Mouse (Mus musculus): ENCODE measurements at regions not wholly inside any gene's neighbourhood (a gene's known extent, or its start where the extent isn't known, plus 50 kb on each side); places are given as distances from the start of the nearest gene placed in this dataset.
A peak's percentile ranks its signal among the peaks of the same experiment; 100 is the strongest.

DNA sequence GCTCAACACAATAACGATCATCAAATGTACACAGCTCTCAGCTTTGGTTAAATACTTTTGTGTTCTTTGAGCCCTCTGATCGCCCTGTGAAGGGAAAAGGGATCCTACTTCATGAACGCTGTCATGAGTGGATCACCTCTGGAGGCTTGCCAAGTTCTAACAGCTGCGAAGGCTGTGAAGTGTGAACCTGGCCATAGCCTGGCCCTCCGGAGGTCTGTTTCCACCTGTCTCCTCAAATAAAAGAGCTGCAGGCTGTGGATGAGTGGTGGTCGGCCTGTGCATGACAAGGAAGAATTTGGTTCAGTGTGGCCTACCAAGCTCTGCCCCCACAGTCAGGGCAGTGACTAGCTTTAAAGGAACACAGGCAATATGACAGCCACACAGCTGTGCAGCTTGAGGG is 122.0 kb downstream of the Gm12728 start:
- DNase-seq (ENCODE audit: low spot score in 2 of 2), result no peak

DNA sequence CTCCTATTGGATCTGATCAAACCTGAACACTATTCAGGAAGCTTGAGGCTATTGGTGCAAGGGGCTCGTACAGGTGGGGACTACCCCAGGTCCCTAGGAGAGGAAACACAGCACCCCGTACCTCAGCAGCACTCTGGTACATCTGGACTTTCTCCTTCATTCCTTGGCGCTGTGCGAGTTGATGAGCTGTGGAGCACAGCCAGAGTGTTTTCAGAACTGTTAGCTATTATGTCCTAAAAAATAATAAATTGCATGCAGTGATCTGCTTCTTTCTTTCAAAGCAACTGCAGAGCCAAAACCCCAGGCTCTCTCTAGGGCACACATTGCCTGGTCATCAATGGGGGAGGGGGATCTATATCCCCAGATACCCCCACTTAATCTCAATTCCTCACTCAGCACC is 122.6 kb downstream of the Gm12728 start:
- no peak for DNase-seq (ENCODE audit: low spot score in 2 of 2)

DNA sequence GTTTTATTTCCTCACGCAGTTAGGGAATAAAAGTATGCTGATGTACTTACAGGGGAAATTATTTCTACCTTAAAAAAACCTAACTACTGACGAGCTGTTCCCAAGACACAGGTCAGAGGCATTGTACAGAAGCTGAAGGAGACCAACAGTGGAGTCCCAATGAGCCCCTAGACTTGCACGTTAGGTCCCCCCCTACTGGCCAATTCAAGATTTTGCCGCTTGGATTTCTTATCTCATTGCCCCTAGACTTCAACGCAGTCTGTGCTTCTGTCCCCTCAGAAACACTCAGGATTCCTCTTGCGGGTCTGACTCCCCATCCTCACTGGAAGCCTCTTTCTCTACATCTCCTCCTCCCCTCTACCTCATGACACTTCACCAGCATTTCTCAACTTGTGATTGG is 125.3 kb downstream of the Gm12728 start:
- DNase-seq (ENCODE audit: low spot score in 2 of 2), result peak in 1 of 2 experiments; percentile 28

DNA sequence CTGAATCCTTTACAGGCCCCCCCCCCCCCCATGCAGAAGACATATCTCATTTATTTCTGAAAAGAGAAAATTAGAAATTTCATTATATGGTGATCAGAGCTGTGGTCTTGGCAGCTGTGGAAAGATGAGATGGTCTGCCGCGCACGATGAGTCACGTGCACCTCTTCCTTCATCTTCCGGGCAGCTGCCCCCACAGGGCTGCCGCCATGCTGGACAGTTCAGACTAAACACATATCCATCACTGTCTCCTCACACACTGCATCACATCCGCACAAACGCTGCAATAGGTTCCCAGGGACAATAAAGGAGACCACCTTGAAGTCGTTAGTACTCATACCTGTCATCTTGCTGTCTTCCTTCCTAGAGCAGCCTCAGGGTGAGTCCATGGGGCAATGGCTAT is 126.6 kb downstream of the Gm12728 start:
- no peak for DNase-seq (ENCODE audit: low spot score in 2 of 2)

DNA sequence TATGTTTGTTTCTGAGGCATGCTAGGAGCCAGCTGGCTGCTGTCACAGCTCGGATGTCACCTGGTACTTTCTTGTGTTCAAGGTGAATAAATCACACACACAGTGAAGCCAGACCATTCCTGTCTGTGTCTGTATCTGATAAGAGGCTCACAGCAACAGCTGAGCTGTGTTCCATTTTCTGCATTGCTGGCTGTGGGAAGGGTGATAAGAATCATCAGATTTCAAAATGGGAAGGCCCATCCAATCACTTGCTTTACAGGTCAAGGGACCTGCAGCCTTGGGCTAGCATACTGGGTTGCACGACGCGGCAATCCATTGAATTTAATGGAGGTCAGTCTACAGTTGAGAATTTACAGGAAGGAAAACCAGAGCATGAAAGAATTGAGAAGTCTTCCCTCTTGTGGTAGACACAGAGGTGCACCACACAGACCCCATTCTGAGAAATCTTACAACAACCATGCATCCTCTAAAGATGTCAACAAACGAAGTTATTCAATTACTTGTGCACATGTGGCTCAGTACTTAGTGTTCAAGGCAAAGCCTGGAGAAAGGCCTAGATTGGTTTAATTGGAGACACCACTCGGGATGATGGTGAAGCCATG is 135.2 kb downstream of the Gm12728 start:
- no peak for DNase-seq (ENCODE audit: low spot score in 2 of 2)

DNA sequence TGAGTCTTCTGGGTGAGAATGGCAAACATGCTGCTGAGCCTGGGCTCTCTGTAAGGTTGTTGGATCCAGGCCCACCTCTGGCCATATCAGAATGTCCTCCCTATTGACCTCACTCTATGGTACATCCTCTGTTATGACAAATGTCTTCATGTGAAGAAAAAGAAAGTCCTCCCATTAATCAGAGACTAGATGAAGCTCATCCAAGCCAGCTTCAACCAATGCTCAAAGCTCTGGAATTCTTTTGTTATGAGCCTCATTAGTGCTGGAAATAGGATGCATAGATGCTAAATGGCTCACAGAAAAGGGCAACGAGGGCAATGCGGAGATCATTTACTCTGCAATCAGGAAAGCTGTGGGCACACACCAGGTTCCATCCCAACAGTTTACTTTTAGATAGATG is 135.8 kb downstream of the Gm12728 start:
- DNase-seq (ENCODE audit: low spot score in 2 of 2), result no peak

DNA sequence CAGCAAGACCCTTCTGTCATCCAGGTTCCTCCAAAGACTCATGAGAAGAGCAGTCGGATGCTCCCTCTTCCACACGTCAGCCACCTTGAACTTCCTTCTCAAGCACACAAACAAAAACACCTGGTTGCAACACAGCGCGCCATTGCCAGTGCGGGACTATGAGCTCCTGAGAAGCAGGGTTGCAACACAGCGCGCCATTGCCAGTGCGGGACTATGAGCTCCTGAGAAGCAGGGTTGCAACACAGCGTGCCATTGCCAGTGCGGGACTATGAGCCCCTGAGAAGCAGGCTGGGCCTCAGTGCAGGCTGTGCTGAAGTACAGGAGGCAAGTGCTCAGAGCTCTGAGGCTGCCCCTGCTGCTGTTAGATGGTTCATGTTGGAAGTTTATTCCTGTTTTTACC is 140.0 kb downstream of the Gm12728 start:
- no peak for DNase-seq (ENCODE audit: low spot score in 2 of 2)

DNA sequence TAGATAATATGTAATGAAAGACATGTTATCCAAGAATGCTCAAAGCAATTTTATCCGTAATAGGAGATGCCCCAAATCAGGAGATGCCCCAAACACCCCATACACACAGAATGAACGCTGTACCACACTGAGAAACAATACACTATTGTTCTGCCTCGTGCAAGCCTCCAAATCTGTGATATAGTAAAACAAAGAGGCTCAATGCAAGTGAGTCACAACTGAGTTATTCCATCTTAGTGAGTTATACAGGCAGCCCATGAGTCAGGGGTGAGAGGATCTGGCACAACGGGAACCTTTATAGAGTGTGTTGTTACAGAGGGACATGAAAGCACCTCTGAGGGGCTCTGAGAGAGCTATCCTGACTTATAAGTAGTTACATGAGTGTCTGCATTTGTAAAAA is 145.3 kb downstream of the Gm12728 start:
- DNase-seq (ENCODE audit: low spot score in 2 of 2), result no peak

DNA sequence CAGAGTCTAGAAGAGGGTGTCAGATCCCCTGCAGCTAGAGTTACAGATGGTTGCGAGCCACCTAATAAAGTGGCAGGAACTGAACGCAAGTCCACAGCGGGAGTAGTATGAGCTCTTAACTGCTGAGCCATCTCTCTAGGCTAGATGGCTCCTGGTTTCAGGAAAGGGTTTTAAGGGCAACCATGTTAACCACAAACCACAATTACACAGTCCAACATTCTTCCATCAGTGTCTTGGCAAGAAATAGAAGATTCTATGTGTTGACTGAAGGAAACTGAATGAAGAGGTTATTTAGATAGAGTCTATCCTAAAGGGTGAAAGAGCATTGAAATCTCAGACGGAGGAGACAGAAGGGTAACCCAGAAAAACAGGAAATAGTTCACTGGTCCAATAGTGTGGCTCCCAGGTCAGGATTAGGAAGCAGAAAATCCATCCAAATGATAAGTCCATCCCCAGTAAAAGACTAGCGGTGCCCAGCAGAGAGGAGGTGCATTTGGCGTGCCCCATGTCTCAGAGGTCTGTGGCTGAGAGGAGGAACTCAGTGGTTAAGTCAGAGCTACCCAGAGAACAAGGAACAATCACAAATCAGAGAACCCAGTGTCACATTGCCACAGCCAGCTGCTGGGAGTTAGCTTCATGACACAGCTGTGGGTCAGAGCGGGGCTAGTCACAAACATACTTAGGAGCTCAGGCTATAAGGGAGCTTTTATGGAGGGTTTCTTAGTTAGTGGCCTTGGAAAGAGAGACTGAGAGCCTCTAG is 147.3 kb downstream of the Gm12728 start:
- DNase-seq (ENCODE audit: low spot score in 2 of 2), result no peak

DNA sequence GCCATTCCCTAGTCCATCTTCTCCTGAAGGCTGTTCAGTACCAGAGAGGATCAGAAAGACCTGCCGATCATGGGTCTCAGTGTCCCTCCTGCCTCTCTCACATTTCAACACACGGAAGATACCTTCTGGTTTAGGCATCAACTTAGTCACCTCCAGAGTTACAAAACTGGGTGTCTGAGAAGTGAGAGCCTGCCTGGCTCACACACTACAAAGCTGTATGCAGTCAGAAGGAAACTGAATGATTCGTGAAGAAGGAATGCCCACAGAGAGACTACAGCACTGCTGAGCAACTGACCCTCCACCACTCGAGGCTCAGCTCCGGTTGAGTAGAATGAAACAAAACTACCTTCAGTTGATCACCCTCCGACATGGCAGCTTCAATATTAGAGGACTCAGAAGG is 147.9 kb downstream of the Gm12728 start:
- DNase-seq (ENCODE audit: low spot score in 2 of 2), result no peak

DNA sequence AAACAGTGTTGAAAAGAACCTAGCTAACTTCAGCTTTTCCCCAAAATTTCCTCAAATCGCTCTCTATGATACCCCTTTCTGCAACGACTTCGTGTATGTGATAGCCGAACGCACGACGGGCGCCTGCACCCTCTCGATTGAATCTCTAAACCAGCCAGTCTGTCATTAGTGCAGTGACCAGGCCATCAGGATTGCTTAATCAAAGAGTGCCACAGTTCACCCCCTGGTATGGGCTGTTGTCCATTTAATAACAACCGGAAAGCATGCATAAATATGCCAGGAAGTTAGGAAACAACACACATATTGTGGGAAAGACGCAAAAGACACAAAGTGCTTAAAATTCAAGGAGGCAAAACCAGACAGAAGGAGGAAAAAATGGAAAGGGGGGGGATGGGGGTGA is 149.2 kb downstream of the Gm12728 start:
- no peak for DNase-seq (ENCODE audit: low spot score in 2 of 2)

DNA sequence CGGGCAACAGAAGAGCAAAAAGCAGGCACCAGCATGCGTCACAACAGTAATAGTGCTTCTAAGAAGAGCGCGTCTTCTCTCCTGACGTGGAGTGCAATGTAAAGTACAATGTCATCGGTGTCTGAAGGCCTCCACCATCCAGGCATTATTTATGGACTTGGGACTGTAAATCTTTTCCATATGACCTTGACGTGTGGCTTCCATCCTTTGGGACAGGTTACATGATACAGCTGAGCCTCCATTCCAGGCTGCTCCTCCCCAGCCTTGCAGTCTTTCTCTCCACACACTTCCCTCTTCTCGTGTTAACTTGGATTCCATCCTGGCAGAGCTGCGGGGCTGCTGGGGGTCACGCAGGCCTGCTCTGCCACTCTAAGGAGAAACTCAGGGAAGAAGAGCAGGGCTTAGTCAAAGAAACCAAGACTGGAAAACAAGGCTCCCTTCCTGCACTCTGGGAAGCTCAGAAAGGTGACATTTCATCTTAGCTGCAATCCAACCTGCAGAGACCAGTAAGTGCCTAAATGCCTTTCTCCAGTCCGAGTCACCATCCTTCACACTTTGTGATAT is 150.0 kb downstream of the Gm12728 start:
- DNase-seq (ENCODE audit: low spot score in 2 of 2), result no peak

DNA sequence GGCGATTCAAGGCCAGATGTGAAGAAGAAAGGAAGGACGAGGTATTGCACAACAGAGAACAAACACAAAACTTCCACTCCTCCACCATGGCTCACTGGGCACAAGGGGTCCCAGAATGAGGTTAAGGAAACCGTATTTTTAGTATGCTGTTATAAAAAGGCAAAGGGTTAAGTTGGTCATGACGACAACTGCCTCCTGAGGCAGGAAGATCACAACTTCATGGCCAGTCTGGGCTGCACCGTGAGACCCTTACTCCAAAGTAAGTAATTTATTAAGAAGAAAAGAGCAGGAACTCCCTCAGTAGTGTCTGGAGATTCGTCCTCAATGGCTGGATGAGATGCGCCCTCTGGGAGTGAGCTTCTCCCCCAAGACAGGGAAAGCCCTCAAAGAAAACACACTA is 151.2 kb downstream of the Gm12728 start:
- no peak for DNase-seq (ENCODE audit: low spot score in 2 of 2)

DNA sequence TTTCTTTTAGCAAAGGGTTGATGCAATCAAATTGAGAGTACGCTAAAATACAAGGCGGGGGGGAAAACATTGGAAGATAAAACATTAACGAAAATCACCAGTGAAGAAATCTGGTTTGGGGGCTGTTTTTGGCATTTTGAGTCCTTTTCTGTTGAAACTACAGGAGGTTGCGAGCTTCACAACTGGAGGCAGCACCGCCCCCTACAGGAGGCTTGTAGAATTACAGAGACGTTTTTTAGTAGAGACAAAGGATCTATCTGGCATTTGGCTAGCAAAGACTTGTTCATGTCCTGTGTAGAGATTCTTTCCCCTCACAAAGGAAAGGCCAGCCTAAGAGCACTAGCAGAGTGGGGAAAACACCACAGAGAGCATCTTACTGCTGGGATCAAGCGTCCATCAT is 152.1 kb downstream of the Gm12728 start:
- peak in 1 of 2 experiments; percentile 53 for DNase-seq (ENCODE audit: low spot score in 2 of 2)

DNA sequence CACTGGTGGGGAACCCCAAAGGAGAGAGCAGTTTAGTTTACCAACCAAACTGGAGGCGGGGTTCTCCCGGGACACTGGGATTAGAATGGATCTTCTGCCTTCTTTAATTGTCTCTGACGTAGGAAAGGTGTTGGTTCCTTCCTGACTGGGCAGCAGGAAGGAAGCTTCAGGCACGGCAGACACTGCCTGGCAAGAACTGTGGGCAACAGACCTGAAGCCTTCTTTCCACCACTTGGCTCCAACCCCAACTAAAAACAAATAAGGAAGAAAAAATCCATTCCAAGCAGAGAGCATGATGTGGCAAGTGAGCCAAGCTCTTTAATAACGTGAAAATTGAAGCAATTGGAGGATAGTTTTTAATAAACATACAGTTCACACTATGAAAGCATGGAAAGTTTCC is 155.3 kb downstream of the Gm12728 start:
- no peak for DNase-seq (ENCODE audit: low spot score in 2 of 2)

DNA sequence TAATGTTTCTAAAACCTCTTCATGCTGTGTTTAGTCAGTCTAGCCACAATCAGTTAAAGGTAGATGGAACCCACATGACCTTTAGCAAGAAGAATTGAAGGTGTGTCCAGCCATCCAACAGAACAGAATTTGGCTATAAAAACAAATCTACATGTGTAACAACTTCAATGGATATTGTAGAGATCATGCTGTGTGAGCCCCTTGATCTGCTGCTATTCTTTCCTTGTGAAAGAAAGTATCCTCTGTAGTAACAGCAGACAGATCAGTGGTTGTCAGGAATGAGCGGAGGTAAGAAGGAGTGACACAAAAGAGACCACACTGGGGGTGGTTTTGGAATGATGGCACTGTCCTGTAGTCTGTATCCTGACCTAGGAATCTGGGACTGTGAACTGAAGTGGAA is 156.3 kb downstream of the Gm12728 start:
- DNase-seq (ENCODE audit: low spot score in 2 of 2), result no peak

DNA sequence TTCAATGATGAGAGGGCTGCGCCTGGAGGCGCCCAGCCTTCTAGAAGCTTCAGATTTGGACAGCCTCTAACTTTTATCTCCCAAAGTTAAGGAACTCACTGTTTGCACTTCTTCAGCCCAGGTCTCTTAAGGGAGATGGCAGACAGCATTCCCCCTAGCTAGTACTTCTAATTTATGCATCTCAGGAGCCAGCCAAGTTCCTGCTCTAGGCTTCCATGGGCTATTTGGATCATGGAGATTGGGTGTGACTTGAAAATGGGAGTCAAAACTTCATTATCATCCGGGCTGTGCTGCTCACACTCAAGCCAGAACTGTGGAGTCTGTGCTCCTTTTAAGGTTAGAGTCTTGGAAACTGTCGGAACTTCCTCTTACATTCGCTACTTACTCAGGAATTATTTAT is 158.7 kb downstream of the Gm12728 start:
- no peak for DNase-seq (ENCODE audit: low spot score in 2 of 2)

DNA sequence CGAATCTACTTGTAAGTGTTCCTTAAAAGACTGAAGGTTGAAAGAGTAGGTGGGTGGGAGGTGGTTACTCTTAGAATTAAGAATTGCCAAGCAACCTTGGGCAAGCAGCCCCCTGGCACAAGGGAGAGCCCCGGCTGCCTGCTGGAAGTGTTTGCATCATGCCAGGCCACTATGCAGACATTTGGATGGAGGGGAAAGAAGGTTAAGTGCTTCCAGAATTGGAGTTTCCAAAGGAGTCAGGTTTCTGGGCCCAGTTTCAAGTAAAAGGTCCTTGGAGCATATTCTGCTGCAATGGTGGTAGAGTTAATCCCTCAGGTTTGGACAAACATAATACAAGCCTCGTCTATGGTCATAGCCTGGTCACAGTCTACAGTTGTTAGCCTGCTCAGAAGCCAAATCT is 162.7 kb downstream of the Gm12728 start:
- DNase-seq (ENCODE audit: low spot score in 2 of 2), result no peak

DNA sequence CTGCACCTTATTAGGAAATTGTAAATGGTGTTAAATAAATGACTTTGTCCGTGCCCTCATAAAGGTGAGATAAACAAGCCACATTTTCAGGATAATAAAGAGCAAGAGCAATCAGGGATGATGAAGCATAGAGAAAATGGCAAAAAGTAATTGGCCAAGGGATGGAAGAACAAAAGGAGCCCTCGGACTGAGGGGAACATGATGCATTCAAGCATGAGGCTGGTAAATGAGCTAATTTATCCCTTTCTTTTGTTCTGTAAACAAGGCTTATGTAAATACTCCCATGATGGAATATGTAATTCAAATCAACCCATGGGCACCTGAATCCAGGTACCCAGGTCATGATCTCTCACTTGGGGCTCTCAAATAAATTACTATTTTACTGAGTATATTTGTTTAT is 166.8 kb downstream of the Gm12728 start:
- no peak for DNase-seq (ENCODE audit: low spot score in 2 of 2)

DNA sequence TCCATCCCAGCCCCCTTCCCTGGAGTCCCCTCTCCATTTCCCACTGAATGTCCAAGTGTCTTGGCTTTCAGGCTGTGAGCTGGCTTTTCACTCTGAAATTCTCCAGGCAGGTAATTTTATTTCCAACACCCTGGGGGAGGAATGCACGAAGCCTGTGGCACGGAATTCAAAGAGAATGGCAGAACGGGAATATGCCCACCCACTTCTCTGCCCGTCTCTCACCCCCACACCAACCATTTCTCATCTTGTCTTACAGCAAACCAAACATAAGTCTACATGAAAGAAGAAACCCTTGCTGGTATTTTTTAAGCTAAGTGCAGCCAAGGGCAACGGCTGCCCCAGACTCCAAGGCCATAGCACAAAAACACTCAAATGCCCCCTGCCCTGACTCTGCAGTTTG is 168.7 kb downstream of the Gm12728 start:
- DNase-seq (ENCODE audit: low spot score in 2 of 2), result no peak

DNA sequence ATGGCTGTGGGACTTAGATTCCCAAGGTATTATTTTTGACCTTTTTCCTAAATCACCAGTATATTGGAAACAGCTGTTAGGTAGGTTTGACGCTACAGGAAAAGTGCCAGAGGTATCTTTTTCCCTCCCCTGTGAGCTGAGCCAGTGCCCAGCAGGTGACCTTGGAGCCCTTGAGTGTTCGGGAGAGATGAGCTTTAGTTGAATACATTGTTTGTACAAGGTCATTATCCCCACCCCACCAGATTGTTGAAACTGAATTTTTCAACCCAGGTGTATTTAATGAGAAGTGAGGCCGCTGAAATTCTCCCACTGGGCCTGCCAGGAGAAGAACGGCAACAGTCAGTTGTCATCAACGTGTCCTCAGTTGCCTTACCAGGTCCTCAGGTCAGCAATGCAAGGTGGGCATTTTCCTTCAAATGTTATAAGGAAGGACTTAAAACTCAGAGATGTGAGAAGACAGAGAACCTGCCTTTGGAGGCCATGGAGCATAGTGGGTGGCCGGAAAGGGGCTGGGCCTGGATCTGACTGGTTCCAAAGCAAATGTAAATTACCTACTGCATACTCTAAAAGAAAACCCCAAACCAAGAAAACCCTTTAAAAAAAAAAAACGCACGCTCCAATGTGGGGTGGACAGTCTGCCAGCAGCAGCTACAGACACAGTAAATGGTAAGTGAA is 172.2 kb downstream of the Gm12728 start:
- DNase-seq (ENCODE audit: low spot score in 2 of 2), result no peak

DNA sequence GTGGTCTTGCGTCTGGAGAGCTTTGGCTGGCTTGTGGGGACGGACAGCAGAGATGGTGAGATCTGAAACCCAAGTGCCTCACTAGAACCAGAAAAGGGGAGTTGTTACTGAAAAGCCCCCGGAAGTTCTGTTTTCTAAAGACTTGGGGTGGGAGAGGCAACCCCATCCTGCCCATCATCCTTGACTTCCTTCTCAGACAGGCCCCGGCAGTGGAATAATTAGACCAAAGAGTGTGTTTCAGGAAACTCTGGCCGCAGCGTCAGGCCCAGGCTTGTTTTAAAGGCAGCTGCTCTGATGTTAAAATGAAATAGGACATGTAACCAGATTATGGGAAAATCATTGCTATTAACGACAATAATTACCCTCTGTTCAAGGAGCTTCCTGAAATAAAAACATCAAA is 172.9 kb downstream of the Gm12728 start:
- no peak for DNase-seq (ENCODE audit: low spot score in 2 of 2)

DNA sequence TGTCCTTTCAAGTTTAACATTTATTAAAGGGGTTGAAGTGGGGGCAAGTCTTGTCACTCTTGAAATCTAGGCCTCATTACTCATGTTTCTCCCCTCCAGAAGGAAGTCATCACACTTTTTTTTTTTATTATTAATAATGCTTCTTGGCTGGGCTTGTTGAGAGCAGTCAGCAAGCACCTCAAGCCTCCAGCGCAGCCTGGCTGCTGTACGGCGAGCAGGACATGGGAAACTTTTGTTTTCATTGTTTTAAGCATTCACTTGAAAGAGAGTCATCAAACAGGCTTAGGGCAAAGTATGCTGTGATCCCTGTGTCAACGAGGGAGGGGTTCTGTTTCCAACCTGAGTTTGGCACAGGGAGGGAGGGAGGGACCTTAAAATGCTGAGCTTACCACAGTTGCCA is 178.7 kb downstream of the Gm12728 start:
- DNase-seq (ENCODE audit: low spot score in 2 of 2), result no peak

All from spleen, postnatal 10 days (tissue).